Mouse (Mus musculus) embryonic facial prominence, embryonic 10.5 days (tissue): ENCODE data around the gene Mrpl43. TPM values are rescaled to one million over a fixed set of nuclear protein-coding genes. Genes with fewer than 3 reads are reported as not detected.

Source experiments
- DNase-seq: peaks from one replicate; pipeline ENCODE4 v3.0.0-alpha.2; 2017; ENCODE audit warnings: low spot score
- H3K27ac ChIP-seq: fragments of 300-500 bp; sonication (generic); replicated peaks from 2 replicates; pipeline ENCODE4 v1.5.1; 2016; ENCODE audit warnings: mild to moderate bottlenecking
- H3K27me3 ChIP-seq: fragments of 300-500 bp; sonication (generic); replicated peaks from 2 replicates; pipeline ENCODE4 v1.6.1; 2016; ENCODE audit warnings: low read depth, mild to moderate bottlenecking; ENCODE audit not compliant: poor library complexity, severe bottlenecking
- H3K36me3 ChIP-seq: fragments of 300-500 bp; sonication (generic); replicated peaks from 2 replicates; pipeline ENCODE4 v1.6.1; 2016; ENCODE audit warnings: mild to moderate bottlenecking, moderate library complexity
- H3K4me1 ChIP-seq: fragments of 300-500 bp; sonication (generic); 2 replicates; pipeline ENCODE4 v1.6.1; 2016
- H3K4me3 ChIP-seq: fragments of 300-500 bp; sonication (generic); 2 replicates; pipeline ENCODE4 v1.5.1; 2016; ENCODE audit warnings: mild to moderate bottlenecking, moderate library complexity
- H3K9me3 ChIP-seq: fragments of 300-500 bp; sonication (generic); 2 replicates; pipeline ENCODE4 v1.6.1; 2016; ENCODE audit warnings: mild to moderate bottlenecking
- WGBS: fragments of 180-500 bp; shearing (Covaris S2); methylation state at CpG from one replicate; pipeline ENCODE4 v1.1.7; 2016; 5-methylcytosine and 5-hydroxymethylcytosine counted together
- polyA plus RNA-seq: library from polyadenylated mRNA; unstranded; fragments of >200 nt; fragmentation: Nextera tagmentation; extraction: Ambion mirVana; gene quantifications from 2 replicates; pipeline ENCODE4 v1.2.1, GENCODE M21; 2016

The Mrpl43 gene
- polyA plus RNA-seq, 1 experiment from 2014 or later: 74.8 TPM

GRCm38 (mm10) chr19:44983366-44983765, 22.9 kb downstream of the Mrpl43 start:
- Histone ChIP-seq H3K36me3 (peaks cover 53% of the 10 kb centered on the region), H3K27ac (no peak overlapping the region), H3K9me3 (no peaks in the 10 kb centered on the region), H3K4me3 (no peak overlapping the region), H3K27me3 (0 out of 2 replicates have a peak, but pooled peaks cover 7% of the 10 kb centered on the region), H3K4me1 (peaks cover 11% of the 10 kb centered on the region)
- DNase-seq: no peak
- 93% methylated on average over 6 of the region's 6 CpGs for WGBS

GRCm38 (mm10) chr19:44982477-44983115, 23.6 kb downstream of the Mrpl43 start:
- Histone ChIP-seq H3K9me3 (no peaks in the 10 kb centered on the region), H3K36me3 (peaks cover 61% of the 10 kb centered on the region)
- WGBS: 86% methylated on average over 7 of the region's 7 CpGs

GRCm38 (mm10) chr19:44980787-44981186, 25.5 kb downstream of the Mrpl43 start:
- 96% methylated on average over 2 of the region's 2 CpGs for WGBS
- no peak for DNase-seq
- no peaks in the 10 kb centered on the region for H3K27me3 ChIP-seq
- H3K36me3 ChIP-seq: peaks cover 79% of the 10 kb centered on the region
- H3K4me3 ChIP-seq: no peak overlapping the region
- no peaks in the 10 kb centered on the region for H3K4me1 ChIP-seq
- H3K27ac ChIP-seq: no peak overlapping the region
- no peaks in the 10 kb centered on the region for H3K9me3 ChIP-seq

More at GRCm38 (mm10) chr19:44982477-44983115, 23.6 kb downstream of the Mrpl43 start:
- Histone ChIP-seq H3K27me3 (0 out of 2 replicates have a peak, but pooled peaks cover 7% of the 10 kb centered on the region), H3K27ac (no peak overlapping the region), H3K4me3 (no peak overlapping the region), H3K4me1 (0 out of 2 replicates have a peak, but pooled peaks cover 3% of the 10 kb centered on the region)
- DNase-seq: no peak

GRCm38 (mm10) chr19:44977148-44977547, 29.1 kb downstream of the Mrpl43 start:
- Histone ChIP-seq H3K27ac (no peak overlapping the region), H3K27me3 (no peaks in the 10 kb centered on the region), H3K4me1 (no peaks in the 10 kb centered on the region), H3K9me3 (no peaks in the 10 kb centered on the region), H3K36me3 (peaks cover 100% of the 10 kb centered on the region), H3K4me3 (no peak overlapping the region)
- 92% methylated on average over 6 of the region's 6 CpGs for WGBS
- DNase-seq: no peak

GRCm38 (mm10) chr19:44976636-44977035, 29.6 kb downstream of the Mrpl43 start:
- H3K4me1 ChIP-seq: no peaks in the 10 kb centered on the region
- H3K9me3 ChIP-seq: no peaks in the 10 kb centered on the region
- 78% methylated on average over 6 of the region's 6 CpGs for WGBS
- peaks cover 100% of the 10 kb centered on the region for H3K36me3 ChIP-seq
- DNase-seq: no peak
- H3K4me3 ChIP-seq: no peak overlapping the region
- H3K27ac ChIP-seq: no peak overlapping the region
- no peaks in the 10 kb centered on the region for H3K27me3 ChIP-seq

- DNase-seq: no peak
- 91% methylated on average over 3 of the region's 3 CpGs for WGBS
- Histone ChIP-seq H3K4me3 (no peak overlapping the region), H3K4me1 (no peaks in the 10 kb centered on the region), H3K27me3 (no peaks in the 10 kb centered on the region), H3K9me3 (no peaks in the 10 kb centered on the region), H3K27ac (no peak overlapping the region), H3K36me3 (peaks cover 97% of the 10 kb centered on the region)
These were observed 37.9 kb downstream of the Mrpl43 start for GRCm38 (mm10) chr19:44968329-44968728.

- Histone ChIP-seq H3K4me1 (no peaks in the 10 kb centered on the region), H3K27ac (no peak overlapping the region), H3K27me3 (no peaks in the 10 kb centered on the region), H3K36me3 (peaks cover 97% of the 10 kb centered on the region), H3K4me3 (no peak overlapping the region), H3K9me3 (no peaks in the 10 kb centered on the region)
- DNase-seq: no peak
- 95% methylated on average over 1 of the region's 1 CpGs for WGBS
These were observed 40.3 kb downstream of the Mrpl43 start for GRCm38 (mm10) chr19:44965978-44966377.

- Histone ChIP-seq H3K4me1 (no peaks in the 10 kb centered on the region), H3K27ac (no peak overlapping the region), H3K4me3 (no peak overlapping the region), H3K27me3 (no peaks in the 10 kb centered on the region), H3K36me3 (peaks cover 99% of the 10 kb centered on the region), H3K9me3 (no peaks in the 10 kb centered on the region)
- no peak for DNase-seq
- 93% methylated on average over 2 of the region's 2 CpGs for WGBS
These were observed 46.6 kb downstream of the Mrpl43 start for GRCm38 (mm10) chr19:44959633-44960032.

Other genes with a start within 250 kb of the Mrpl43 start
- 56.3 and 57.8 TPM in 2 replicates for gene Slf2, start 75.3 kb downstream of the Mrpl43 start, polyA plus RNA-seq
- gene Sema4g, start 17.3 kb downstream of the Mrpl43 start, polyA plus RNA-seq: 3.7 and 4.8 TPM in 2 replicates
- 40.9 and 41.8 TPM in 2 replicates for gene Twnk, start 779 bp downstream of the Mrpl43 start, polyA plus RNA-seq
- 69.8 and 75.0 TPM in 2 replicates for gene Lzts2, start 8.0 kb upstream of the Mrpl43 start, polyA plus RNA-seq
- gene Pdzd7, start 39.3 kb upstream of the Mrpl43 start, polyA plus RNA-seq: 0.27 and 0.65 TPM in 2 replicates
- 7.7 and 9.8 TPM in 2 replicates for gene Sfxn3, start 41.1 kb upstream of the Mrpl43 start, polyA plus RNA-seq
- gene Kazald1, start 68.8 kb upstream of the Mrpl43 start, polyA plus RNA-seq: 3.7 and 6.7 TPM in 2 replicates
- gene Tlx1, start 144.2 kb upstream of the Mrpl43 start, polyA plus RNA-seq: 3.1 and 3.3 TPM in 2 replicates
- gene Lbx1, start 229.4 kb upstream of the Mrpl43 start, polyA plus RNA-seq: 0.22 and 0.40 TPM in 2 replicates